Mouse (Mus musculus) embryonic facial prominence, embryonic 14.5 days (tissue): ENCODE measurements at regions not wholly inside any gene's neighbourhood (a gene's known extent, or its start where the extent isn't known, plus 50 kb on each side); places are given as distances from the start of the nearest gene placed in this dataset.

Source experiments
- ATAC-seq: fragments of 200-750 bp; cut with Nextera tagmentation; 2 replicates; pipeline ENCODE4 v1.8.0; 2017; ENCODE audit warnings: low read depth, moderate number of reproducible peaks, moderate TSS enrichment
- DNase-seq: peaks from one replicate; pipeline ENCODE4 v3.0.0-alpha.2; 2015; ENCODE audit warnings: low spot score
- H3K27ac ChIP-seq: fragments of 300-500 bp; sonication (generic); replicated peaks from 2 replicates; pipeline ENCODE4 v1.5.1; 2014; ENCODE audit warnings: low read depth, mild to moderate bottlenecking, low read length, moderate library complexity
- H3K27me3 ChIP-seq: fragments of 300-500 bp; sonication (generic); replicated peaks from 2 replicates; pipeline ENCODE4 v1.6.1; 2014; ENCODE audit warnings: low read length; ENCODE audit not compliant: control insufficient read depth, insufficient read depth
- H3K36me3 ChIP-seq: fragments of 300-500 bp; sonication (generic); 2 replicates; pipeline ENCODE4 v1.6.1; 2014; ENCODE audit warnings: low read length, mixed read lengths; ENCODE audit not compliant: control insufficient read depth, insufficient read depth
- H3K4me1 ChIP-seq: fragments of 300-500 bp; sonication (generic); 2 replicates; pipeline ENCODE4 v1.6.1; 2014; ENCODE audit warnings: antibody characterized with exemption, low read length; ENCODE audit not compliant: control insufficient read depth, insufficient read depth
- H3K4me2 ChIP-seq: fragments of 300-500 bp; sonication (generic); 2 replicates; pipeline ENCODE4 v1.6.1; 2014; ENCODE audit warnings: low read depth, mild to moderate bottlenecking, low read length, moderate library complexity, mixed read lengths
- H3K4me3 ChIP-seq: fragments of 300-500 bp; sonication (generic); 2 replicates; pipeline ENCODE4 v1.5.1; 2014; ENCODE audit warnings: low read depth, mild to moderate bottlenecking, low read length
- H3K9ac ChIP-seq: fragments of 300-500 bp; sonication (generic); 2 replicates; pipeline ENCODE4 v1.6.1; 2014; ENCODE audit warnings: low read depth, mild to moderate bottlenecking, low read length, moderate library complexity, mixed read lengths
- H3K9me3 ChIP-seq: fragments of 300-500 bp; sonication (generic); 2 replicates; pipeline ENCODE4 v1.6.1; 2016; ENCODE audit warnings: low read length; ENCODE audit not compliant: control insufficient read depth
- WGBS: fragments of 180-500 bp; shearing (Covaris S2); extraction: QIAGEN DNeasy Blood & Tissue Kit; methylation state at CpG from one replicate; pipeline ENCODE4 v1.1.7; 2014; 5-methylcytosine and 5-hydroxymethylcytosine counted together

GRCm38 (mm10) chr4:29119480-29120153, 306.7 kb downstream of the Epha7 start:
- Histone ChIP-seq H3K4me1 (peaks cover 16% of the 10 kb centered on the region), H3K36me3 (no peaks in the 10 kb centered on the region), H3K4me3 (no peak overlapping the region), H3K9me3 (no peaks in the 10 kb centered on the region), H3K4me2 (no peak overlapping the region), H3K27ac (no peak overlapping the region), H3K9ac (no peak overlapping the region), H3K27me3 (no peaks in the 10 kb centered on the region)
- ATAC-seq = no peak
- DNase-seq = peak; percentile 75
- 52% methylated on average over 9 of the region's 9 CpGs for WGBS

GRCm38 (mm10) chr4:29123697-29124377, 310.9 kb downstream of the Epha7 start:
- Histone ChIP-seq H3K9ac (no peak overlapping the region), H3K27ac (no peak overlapping the region), H3K4me3 (no peak overlapping the region), H3K9me3 (no peaks in the 10 kb centered on the region), H3K27me3 (no peaks in the 10 kb centered on the region), H3K4me2 (no peak overlapping the region), H3K4me1 (peaks cover 5% of the 10 kb centered on the region; the same call in 1 of the 2 replicates), H3K36me3 (no peaks in the 10 kb centered on the region)
- no peak for DNase-seq
- no peak for ATAC-seq
- 84% methylated on average over 8 of the region's 8 CpGs for WGBS

- ATAC-seq (no peak), DNase-seq (no peak)
- Histone ChIP-seq H3K4me2 (no peak overlapping the region), H3K4me1 (no peaks in the 10 kb centered on the region), H3K27me3 (no peaks in the 10 kb centered on the region), H3K36me3 (no peaks in the 10 kb centered on the region), H3K27ac (no peak overlapping the region), H3K9ac (no peak overlapping the region), H3K9me3 (no peaks in the 10 kb centered on the region), H3K4me3 (no peak overlapping the region)
Measured at GRCm38 (mm10) chr4:29130485-29130884, 317.6 kb downstream of the Epha7 start.

DNA sequence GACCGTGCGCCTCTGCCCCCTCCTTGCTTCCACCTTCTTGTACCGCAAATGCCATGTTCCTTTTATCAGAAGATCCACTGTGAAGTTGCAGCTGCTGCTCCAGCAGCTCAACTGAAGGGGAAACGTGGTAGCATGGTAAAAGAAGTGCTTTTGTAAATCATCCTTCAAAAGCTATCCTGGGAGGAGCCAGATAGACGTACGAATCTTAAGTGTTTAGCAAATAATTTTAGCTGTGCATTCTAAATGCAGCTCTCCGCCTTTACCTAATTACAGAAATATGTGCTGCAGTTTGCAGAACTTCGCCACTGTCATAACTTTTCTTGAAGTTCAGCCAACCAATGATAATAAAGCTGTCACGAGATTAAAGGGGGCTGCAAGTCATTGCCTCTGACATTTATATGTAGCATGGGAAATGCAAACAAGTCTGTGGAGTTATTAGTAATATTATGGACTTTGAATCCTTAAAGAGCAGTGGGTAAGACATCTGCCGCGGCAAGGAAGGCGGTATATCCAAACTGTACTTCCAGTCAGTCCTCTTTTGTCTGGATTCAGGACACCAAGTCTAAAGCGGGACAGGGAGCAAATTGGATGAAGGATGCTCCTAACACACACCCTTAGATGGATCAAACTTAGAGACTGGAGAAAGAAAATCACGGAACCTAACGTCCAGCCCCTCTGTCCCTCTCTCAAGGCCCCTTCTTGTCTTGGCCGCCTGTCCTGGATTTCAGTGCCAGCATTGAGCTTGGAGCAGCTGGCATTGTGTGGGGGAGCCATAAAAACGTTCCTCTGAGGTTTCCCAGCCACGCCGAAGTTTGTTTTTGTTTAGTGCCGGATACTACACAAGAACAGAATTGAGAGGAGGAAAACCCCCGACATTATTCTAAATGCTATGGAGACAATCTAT, 320.7 kb downstream of the Epha7 start:
- H3K9ac ChIP-seq = no peak overlapping the region
- H3K36me3 ChIP-seq = no peaks in the 10 kb centered on the region
- no peak overlapping the region for H3K27ac ChIP-seq
- H3K27me3 ChIP-seq = no peaks in the 10 kb centered on the region
- peak overlapping the region; percentile 10; the same call in 1 of the 2 replicates for H3K4me2 ChIP-seq
- no peaks in the 10 kb centered on the region for H3K9me3 ChIP-seq
- H3K4me3 ChIP-seq = no peak overlapping the region
- peak; percentile 30 for DNase-seq
- no peaks in the 10 kb centered on the region for H3K4me1 ChIP-seq
- no peak for ATAC-seq
- WGBS = 71% methylated on average over 21 of the region's 21 CpGs

DNA sequence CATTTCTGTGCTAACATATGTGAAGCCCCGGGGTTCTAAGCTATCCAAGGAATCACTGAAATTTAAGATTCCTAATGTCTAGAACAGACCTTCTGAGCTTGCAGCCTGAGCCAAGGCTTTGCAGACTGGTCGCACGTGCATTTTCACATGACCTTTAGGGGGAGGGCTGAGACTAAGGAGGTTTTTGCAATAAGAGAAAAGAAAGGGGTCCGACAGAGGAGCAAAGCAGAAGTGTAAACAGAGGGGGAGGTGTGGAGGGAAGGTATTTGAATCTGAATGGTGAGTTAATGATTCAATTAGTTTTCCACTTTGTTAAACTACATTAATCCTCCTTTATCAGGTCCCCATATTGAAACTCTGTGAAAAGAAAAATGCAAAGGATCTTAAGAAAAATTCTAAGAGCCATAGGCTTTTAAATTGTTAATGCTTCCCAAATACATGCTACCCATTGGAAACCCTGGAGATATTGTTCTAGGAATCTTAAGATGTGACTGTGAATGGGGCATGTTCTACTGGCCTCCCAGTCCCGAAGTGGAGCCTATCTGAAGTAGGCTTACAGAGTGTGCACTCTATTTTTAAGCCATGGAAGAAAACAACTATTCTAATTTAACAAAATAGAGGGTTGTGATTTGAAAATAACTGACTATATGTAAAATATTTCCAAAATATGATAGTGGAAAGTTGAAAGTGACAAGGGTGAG, 322.9 kb downstream of the Epha7 start:
- Histone ChIP-seq H3K4me1 (no peaks in the 10 kb centered on the region), H3K9ac (no peak overlapping the region), H3K4me3 (no peak overlapping the region), H3K4me2 (no peak overlapping the region), H3K9me3 (no peaks in the 10 kb centered on the region), H3K27me3 (no peaks in the 10 kb centered on the region), H3K36me3 (no peaks in the 10 kb centered on the region), H3K27ac (no peak overlapping the region)
- DNase-seq = no peak
- whole genome bisulfite sequencing = 22% methylated on average over 5 of the region's 5 CpGs
- ATAC-seq = no peak

DNA sequence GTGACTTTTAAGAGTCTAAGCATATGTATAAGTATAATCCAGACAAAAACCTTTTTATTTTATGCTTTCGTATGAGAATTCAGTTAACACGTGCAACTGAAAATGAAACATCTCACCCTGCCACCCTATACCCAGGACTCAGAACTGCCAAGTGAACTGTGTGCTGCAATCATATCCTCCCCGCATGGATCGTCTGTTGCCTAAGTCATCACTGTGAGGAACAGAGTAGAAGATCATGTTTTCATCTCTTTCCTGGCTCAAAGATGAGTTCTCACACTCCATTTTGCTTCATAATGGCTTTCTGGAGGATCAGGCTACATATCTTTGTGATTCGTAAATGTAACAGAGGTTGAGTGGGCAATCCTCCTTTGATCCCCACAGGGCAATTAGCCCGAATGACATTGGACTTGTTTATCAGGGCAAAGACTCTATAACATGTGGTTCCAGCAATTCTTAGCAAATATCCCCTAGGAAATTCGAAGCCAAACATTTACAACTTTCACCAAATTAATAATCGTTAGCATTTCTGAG, 325.9 kb downstream of the Epha7 start:
- no peak for ATAC-seq
- H3K27ac ChIP-seq = no peak overlapping the region

GRCm38 (mm10) chr4:29143415-29143814, 330.5 kb downstream of the Epha7 start:
- Histone ChIP-seq H3K36me3 (no peaks in the 10 kb centered on the region), H3K4me3 (no peak overlapping the region), H3K27ac (no peak overlapping the region), H3K9me3 (no peaks in the 10 kb centered on the region), H3K4me2 (no peak overlapping the region), H3K9ac (no peak overlapping the region), H3K4me1 (no peaks in the 10 kb centered on the region), H3K27me3 (no peaks in the 10 kb centered on the region)
- ATAC-seq (no peak), DNase-seq (no peak)
- WGBS = 94% methylated on average over 1 of the region's 1 CpGs

More for the DNA sequence above, 325.9 kb downstream of the Epha7 start:
- Histone ChIP-seq H3K4me3 (no peak overlapping the region), H3K27me3 (no peaks in the 10 kb centered on the region), H3K4me1 (no peaks in the 10 kb centered on the region), H3K9me3 (no peaks in the 10 kb centered on the region), H3K4me2 (no peak overlapping the region), H3K36me3 (no peaks in the 10 kb centered on the region), H3K9ac (no peak overlapping the region)
- DNase-seq = no peak
- 73% methylated on average over 8 of the region's 8 CpGs for WGBS

DNA sequence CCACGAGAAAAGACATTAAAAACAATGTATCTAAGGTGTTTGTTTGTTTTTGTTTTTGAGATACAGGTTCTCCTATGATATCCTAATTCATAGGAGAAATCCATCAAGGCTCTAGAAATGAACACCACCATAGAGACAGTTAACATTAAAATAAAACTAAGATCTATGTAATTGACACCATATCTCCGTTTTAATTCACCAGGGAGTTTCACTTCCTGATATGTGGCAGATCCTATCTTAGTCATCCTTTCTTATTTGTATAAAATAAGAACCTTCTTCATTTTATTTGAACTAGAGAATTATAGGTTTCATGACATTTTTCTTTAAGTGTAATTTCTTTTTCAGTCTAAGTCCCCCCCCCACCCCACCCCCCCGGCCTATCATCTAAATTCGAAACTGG, 332.3 kb downstream of the Epha7 start:
- 86% methylated on average over 4 of the region's 4 CpGs for WGBS
- DNase-seq = no peak

More for the DNA sequence above, 332.3 kb downstream of the Epha7 start:
- Histone ChIP-seq H3K9me3 (no peaks in the 10 kb centered on the region), H3K4me1 (no peaks in the 10 kb centered on the region), H3K27me3 (no peaks in the 10 kb centered on the region), H3K4me3 (no peak overlapping the region), H3K36me3 (no peaks in the 10 kb centered on the region), H3K4me2 (no peak overlapping the region), H3K27ac (no peak overlapping the region), H3K9ac (no peak overlapping the region)
- ATAC-seq = no peak
